Mouse (Mus musculus) cerebellum, adult 11-12 months (tissue): ENCODE data around the gene Apeh.
A peak's percentile ranks its signal among the peaks of the same experiment; 100 is the strongest.

Source experiments
- DNase-seq: peaks from one replicate; pipeline ENCODE4 v3.0.0; 2022

Apeh gene

GRCm38 (mm10) chr9:108073141-108073930 is 21.1 kb downstream of the Apeh start:
- DNase-seq: peak; percentile 96

GRCm38 (mm10) chr9:108072481-108072924 is 21.9 kb downstream of the Apeh start:
- peak; percentile 77 for DNase-seq

- DNase-seq: no peak
Measured at GRCm38 (mm10) chr9:108071801-108072200, 22.6 kb downstream of the Apeh start.

GRCm38 (mm10) chr9:108069529-108069928 is 24.9 kb downstream of the Apeh start:
- DNase-seq: peak; percentile 60

- DNase-seq: peak; percentile 61
Measured at GRCm38 (mm10) chr9:108069007-108069406, 25.4 kb downstream of the Apeh start.

- peak; percentile 88 for DNase-seq
Measured at GRCm38 (mm10) chr9:108067900-108068299, 26.5 kb downstream of the Apeh start.

- peak; percentile 64 for DNase-seq
Measured at GRCm38 (mm10) chr9:108067199-108067598, 27.2 kb downstream of the Apeh start.

GRCm38 (mm10) chr9:108065491-108066011 is 28.9 kb downstream of the Apeh start:
- DNase-seq: peak; percentile 88

GRCm38 (mm10) chr9:108063361-108063760 is 31.0 kb downstream of the Apeh start:
- peak; percentile 49 for DNase-seq

- DNase-seq: peak; percentile 38
Measured at GRCm38 (mm10) chr9:108062142-108062541, 32.3 kb downstream of the Apeh start.

- peak; percentile 32 for DNase-seq
Measured at GRCm38 (mm10) chr9:108058291-108058690, 36.1 kb downstream of the Apeh start.

- DNase-seq: peak; percentile 14
Measured at GRCm38 (mm10) chr9:108057262-108057562, 37.2 kb downstream of the Apeh start.

- DNase-seq: peak; percentile 34
Measured at GRCm38 (mm10) chr9:108056361-108057261, 37.8 kb downstream of the Apeh start.

- peak; percentile 18 for DNase-seq
Measured at GRCm38 (mm10) chr9:108055661-108056237, 38.7 kb downstream of the Apeh start.

- no peak for DNase-seq
Measured at GRCm38 (mm10) chr9:108055061-108055460, 39.3 kb downstream of the Apeh start.

- DNase-seq: peak; percentile 36
Measured at GRCm38 (mm10) chr9:108054331-108055040, 39.9 kb downstream of the Apeh start.

GRCm38 (mm10) chr9:108053665-108054225 is 40.7 kb downstream of the Apeh start:
- DNase-seq: peak; percentile 50

- peak; percentile 92 for DNase-seq
Measured at GRCm38 (mm10) chr9:108052885-108053664, 41.3 kb downstream of the Apeh start, which contains the start of gene Amigo3. Gene Amigo3 (plus strand): TSS chr9:108053159.

GRCm38 (mm10) chr9:108052411-108052810 is 42.0 kb downstream of the Apeh start:
- DNase-seq: no peak

- DNase-seq: peak; percentile 49
Measured at GRCm38 (mm10) chr9:108051931-108052220, 42.5 kb downstream of the Apeh start.

- peak; percentile 41 for DNase-seq
Measured at GRCm38 (mm10) chr9:108051184-108051930, 43.0 kb downstream of the Apeh start.
